Mouse (Mus musculus): ENCODE measurements around the gene Rasa3.

DNA sequence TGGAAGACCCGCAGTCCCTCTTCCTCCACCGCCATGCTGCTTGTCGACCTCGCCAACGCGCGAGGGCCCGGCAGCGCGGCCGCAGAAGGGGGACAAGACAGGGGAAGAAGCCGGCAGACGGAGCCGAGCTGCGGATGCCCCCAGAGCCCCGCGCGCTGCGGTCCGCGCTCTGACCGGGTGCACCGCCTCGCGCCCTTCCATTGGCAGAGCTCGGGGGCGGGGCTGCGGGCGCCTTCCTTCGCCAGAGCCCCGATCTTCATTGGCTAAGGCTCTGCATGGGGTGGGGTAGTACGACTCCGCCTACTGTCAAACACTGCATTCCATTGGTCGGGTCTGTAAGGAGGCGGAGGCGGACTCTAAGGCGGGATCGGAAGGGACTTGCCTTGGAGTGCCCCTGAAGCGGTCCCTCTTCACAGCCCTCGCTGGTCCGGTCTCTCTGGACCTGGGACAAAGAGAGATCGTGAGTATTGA, at the start of gene Rasa3:
- no peak for TF ChIP-seq CTCF (IDR thresholded peaks at IDR 0.05; ENCODE audit: control insufficient read depth, insufficient read depth, insufficient read length)
- TF ChIP-seq USF1 (IDR thresholded peaks at IDR 0.05; ENCODE audit: low read depth): no peak
- no peak for TF ChIP-seq MYOD1 (IDR thresholded peaks at IDR 0.05; ENCODE audit: control insufficient read depth, insufficient read length, low read depth)
